Mouse (Mus musculus) heart, postnatal 10 days (tissue): ENCODE results near the gene Lcn2. TPM values are rescaled to one million over a fixed set of nuclear protein-coding genes. Genes with fewer than 3 reads are reported as not detected.
A peak's percentile ranks its signal among the peaks of the same experiment; 100 is the strongest.
"Not testable (repeated sequence)": the region's sequence is repeated elsewhere in the genome, so short reads cannot be mapped to it uniquely, and the experiment has no call there.

Experiments
- DNase-seq, 2 experiments: peaks; one replicate each; pipeline ENCODE4 v3.0.0; 2021
- intact Hi-C: fragments of 180-260 bp; cut with DNase I; formaldehyde crosslinking; loops from one replicate; pipeline ENCODE4 v1.15.1; 2025
- total RNA-seq, 2 experiments: library from RNA; stranded (reverse); gene quantifications; 2 replicates each; pipeline ENCODE4 v1.2.3; 2021

Gene Lcn2
- total RNA-seq, 2 experiments from 2014 or later: 4.2 to 7.1 TPM

- intact Hi-C loops: no loop called here
- DNase-seq: no peak
Observed at GRCm38 (mm10) chr2:32375317-32375940, 12.6 kb downstream of the Lcn2 start.

GRCm38 (mm10) chr2:32374191-32374590 lies 13.9 kb downstream of the Lcn2 start:
- intact Hi-C loops: no loop called here
- DNase-seq: no peak

- DNase-seq: no peak
- intact Hi-C loops: no loop called here
Observed at GRCm38 (mm10) chr2:32367315-32367714, 20.7 kb downstream of the Lcn2 start.

- DNase-seq: no peak
- intact Hi-C loops: loop anchor here (1.0 kb wide), 1 partner anchor 17 kb away; the partner anchor contains the start of gene 1110008P14Rik
Observed at GRCm38 (mm10) chr2:32364121-32364520, 23.9 kb downstream of the Lcn2 start.

- intact Hi-C loops: loop anchor here (1.0 kb wide), 1 partner anchor 18 kb away; the partner anchor contains the start of gene 1110008P14Rik
- no peak for DNase-seq
Observed at GRCm38 (mm10) chr2:32363376-32364106, 24.5 kb downstream of the Lcn2 start.

GRCm38 (mm10) chr2:32362817-32363340 lies 25.2 kb downstream of the Lcn2 start:
- DNase-seq: peak; percentile 95 to 96
- intact Hi-C loops: no loop called here

- intact Hi-C loops, DNase-seq: not testable (repeated sequence)
Observed at GRCm38 (mm10) chr2:32362274-32362673, 25.8 kb downstream of the Lcn2 start.

- DNase-seq: peak; percentile 62 to 75
- intact Hi-C loops: no loop called here
Observed at GRCm38 (mm10) chr2:32361437-32361836, 26.6 kb downstream of the Lcn2 start.

GRCm38 (mm10) chr2:32360741-32361140 lies 27.3 kb downstream of the Lcn2 start:
- intact Hi-C loops: no loop called here
- peak; percentile 76 for DNase-seq

GRCm38 (mm10) chr2:32358381-32358780 lies 29.7 kb downstream of the Lcn2 start:
- intact Hi-C loops: no loop called here
- no peak for DNase-seq

GRCm38 (mm10) chr2:32357710-32358109 lies 30.3 kb downstream of the Lcn2 start:
- DNase-seq: no peak
- intact Hi-C loops: no loop called here

GRCm38 (mm10) chr2:32356216-32356615 lies 31.8 kb downstream of the Lcn2 start:
- intact Hi-C loops: no loop called here
- no peak for DNase-seq

- intact Hi-C loops: no loop called here
Observed at GRCm38 (mm10) chr2:32354336-32354895, 33.6 kb downstream of the Lcn2 start.

GRCm38 (mm10) chr2:32353836-32354235 lies 34.2 kb downstream of the Lcn2 start:
- intact Hi-C loops: loop anchor here (2.0 kb wide), 1 partner anchor 133 kb away; no protein-coding TSS in a partner anchor
- DNase-seq: no peak

More at GRCm38 (mm10) chr2:32354336-32354895, 33.6 kb downstream of the Lcn2 start:
- no peak for DNase-seq

GRCm38 (mm10) chr2:32353007-32353542 lies 35.0 kb downstream of the Lcn2 start, which contains the start of gene Dnm1:
Gene Dnm1, minus strand, starts transcription at chr2:32353338.
- intact Hi-C loops: loop anchor here (2.0 kb wide), 1 partner anchor 134 kb away; no protein-coding TSS in a partner anchor
- peak; percentile 94 to 96 for DNase-seq

- DNase-seq: peak; percentile 26 to 35
- intact Hi-C loops: loop anchor here (2.0 kb wide), 1 partner anchor 134 kb away; no protein-coding TSS in a partner anchor
Observed at GRCm38 (mm10) chr2:32352151-32353006, 35.7 kb downstream of the Lcn2 start, which contains the start of gene Ciz1. Gene Ciz1, plus strand, starts transcription at chr2:32352327.

GRCm38 (mm10) chr2:32351471-32351961 lies 36.5 kb downstream of the Lcn2 start:
- intact Hi-C loops: no loop called here

GRCm38 (mm10) chr2:32350471-32351051 lies 37.5 kb downstream of the Lcn2 start:
- peak in 1 of 2 experiments; percentile 51 for DNase-seq
- intact Hi-C loops: no loop called here

More at GRCm38 (mm10) chr2:32351471-32351961, 36.5 kb downstream of the Lcn2 start:
- no peak for DNase-seq

GRCm38 (mm10) chr2:32349625-32350255 lies 38.3 kb downstream of the Lcn2 start:
- no peak for DNase-seq
- intact Hi-C loops: no loop called here
